Mouse (Mus musculus): ENCODE data around the gene Hyal3. TPM values are rescaled to one million over a fixed set of nuclear protein-coding genes. Genes with fewer than 3 reads are reported as not detected.
A peak's percentile ranks its signal among the peaks of the same experiment; 100 is the strongest.
"Not testable (repeated sequence)": the region's sequence is repeated elsewhere in the genome, so short reads cannot be mapped to it uniquely, and the experiment has no call there.

Gene Hyal3
- polyA plus RNA-seq, 1 experiment from 2014 or later: 0.89 TPM

DNA sequence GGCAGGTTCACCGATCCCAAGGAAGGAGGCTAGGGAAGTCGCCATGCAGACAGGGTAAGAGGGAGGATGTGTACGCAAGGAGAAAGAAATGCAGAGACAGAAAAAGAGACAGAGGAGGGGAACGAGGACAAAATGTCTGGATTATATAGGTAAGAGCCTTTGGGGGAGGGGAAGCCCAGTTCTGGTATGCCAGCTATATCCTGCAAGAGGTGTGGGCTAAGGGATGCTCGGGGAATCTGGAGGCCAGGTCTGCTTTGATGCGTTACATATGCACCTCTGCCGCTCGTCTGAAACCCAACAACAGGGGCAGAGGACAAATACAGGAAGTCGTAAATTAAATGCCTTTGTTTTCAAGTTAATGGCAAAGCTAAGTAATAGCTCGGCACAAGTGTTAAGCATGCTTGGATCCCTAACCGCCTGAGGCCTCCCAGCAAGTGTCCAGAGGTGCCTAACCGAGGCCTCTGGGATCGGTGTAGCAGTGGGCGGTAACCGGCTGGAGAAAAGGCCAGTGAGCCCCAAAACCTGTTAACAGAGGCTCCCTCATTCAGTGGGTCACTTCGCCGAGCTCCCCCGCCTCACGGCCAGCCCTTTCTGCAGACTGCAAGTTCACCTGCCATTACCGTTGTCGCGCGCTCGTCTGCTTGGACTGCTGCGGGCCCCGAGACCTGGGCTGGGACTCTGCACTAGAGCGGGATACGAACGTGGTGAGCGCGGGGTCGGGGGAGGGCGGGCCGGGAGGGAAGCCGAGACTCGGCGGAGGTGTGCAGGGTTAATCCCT, 26.9 kb upstream of the Hyal3 start:
- peak overlapping the region; percentile 92 for H3K4me2 ChIP-seq (ENCODE audit: low read length)
- ATAC-seq (ENCODE audit: low FRiP score, low TSS enrichment): peak; percentile 76; the same call in 1 of the 2 replicates
- H3K36me3 ChIP-seq (ENCODE audit: control insufficient read depth, insufficient read depth, low read length): peaks cover 20% of the 10 kb centered on the region
- H3K4me1 ChIP-seq (ENCODE audit: control insufficient read depth, insufficient read depth, low read length): peaks cover 26% of the 10 kb centered on the region
- no peak for DNase-seq
- H3K27ac ChIP-seq (replicated peaks; ENCODE audit: low read depth, low read length): peak overlapping the region; percentile 88
- no peaks in the 10 kb centered on the region for H3K9me3 ChIP-seq (ENCODE audit: control insufficient read depth, low read length)
- H3K9ac ChIP-seq (replicated peaks; ENCODE audit: low read length): peak overlapping the region; percentile 76
- H3K4me3 ChIP-seq (replicated peaks; ENCODE audit: low read depth, low read length): peak overlapping the region; percentile 73
- WGBS: 8% methylated on average over 37 of the region's 37 CpGs
- peaks cover 30% of the 10 kb centered on the region for H3K27me3 ChIP-seq (ENCODE audit: control insufficient read depth, insufficient read depth, low read length)

DNA sequence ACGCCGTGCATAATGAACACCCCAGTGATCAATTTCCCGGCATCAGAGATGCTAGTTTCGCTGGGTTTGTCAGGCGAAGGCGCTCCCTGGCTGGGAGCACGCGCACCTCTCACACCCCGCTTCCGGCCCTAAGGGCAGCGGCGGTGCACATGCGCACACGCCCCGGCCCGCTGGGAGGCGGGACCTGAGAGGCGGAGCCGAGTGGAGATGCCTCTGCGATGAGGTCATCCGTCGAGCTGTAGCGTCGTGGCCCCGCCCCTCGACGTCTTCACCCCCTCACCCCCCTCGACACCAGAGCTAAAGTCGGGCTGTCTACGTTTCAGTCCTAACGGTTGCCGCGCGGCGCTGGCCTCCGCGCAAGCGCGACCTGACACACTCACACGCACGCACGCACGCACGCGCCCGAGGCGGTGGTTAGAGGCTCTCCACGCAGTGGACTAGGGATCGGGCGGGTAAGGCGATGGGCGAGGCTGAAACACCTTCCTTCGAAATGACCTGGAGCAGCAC, 26.2 kb upstream of the Hyal3 start:
- Histone ChIP-seq H3K27ac (replicated peaks; ENCODE audit: low read depth, low read length) (peak overlapping the region; percentile 88), H3K4me3 (replicated peaks; ENCODE audit: low read depth, low read length) (peak overlapping the region; percentile 73), H3K9me3 (ENCODE audit: control insufficient read depth, low read length) (no peaks in the 10 kb centered on the region), H3K9ac (replicated peaks; ENCODE audit: low read length) (peak overlapping the region; percentile 76), H3K27me3 (ENCODE audit: control insufficient read depth, insufficient read depth, low read length) (peaks cover 30% of the 10 kb centered on the region), H3K4me1 (ENCODE audit: control insufficient read depth, insufficient read depth, low read length) (peaks cover 26% of the 10 kb centered on the region), H3K36me3 (ENCODE audit: control insufficient read depth, insufficient read depth, low read length) (peaks cover 27% of the 10 kb centered on the region), H3K4me2 (ENCODE audit: low read length) (peak overlapping the region; percentile 92)
- DNase-seq (peak; percentile 100), ATAC-seq (ENCODE audit: low FRiP score, low TSS enrichment) (peak; percentile 94)
- WGBS: under 1% methylated on average over 53 of the region's 53 CpGs

DNA sequence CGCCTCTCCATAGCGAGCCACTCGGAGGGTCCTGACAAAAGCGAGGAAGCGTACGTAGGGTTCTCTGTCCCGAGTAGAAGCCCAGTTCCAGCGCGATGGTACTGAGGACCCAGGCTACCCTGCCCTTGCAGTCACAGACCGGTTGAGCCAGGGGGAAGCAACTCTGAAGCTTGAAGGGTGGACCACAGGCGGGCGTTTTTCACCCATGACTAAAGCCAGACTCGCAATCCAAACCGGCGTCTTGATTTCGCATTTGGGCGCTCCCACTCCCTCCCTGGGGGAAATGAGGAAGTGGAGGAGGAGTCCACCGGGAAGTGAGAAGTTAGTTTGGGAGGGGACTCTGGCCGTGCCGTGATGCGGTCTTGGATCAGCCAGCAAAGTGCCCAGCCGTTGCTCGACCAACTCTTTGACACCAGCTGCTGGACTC, 25.6 kb upstream of the Hyal3 start:
- H3K9me3 ChIP-seq (ENCODE audit: control insufficient read depth, low read length): no peaks in the 10 kb centered on the region
- peaks cover 30% of the 10 kb centered on the region for H3K27me3 ChIP-seq (ENCODE audit: control insufficient read depth, insufficient read depth, low read length)
- WGBS: under 1% methylated on average over 23 of the region's 23 CpGs
- peak overlapping the region; percentile 92 for H3K4me2 ChIP-seq (ENCODE audit: low read length)
- no peak for ATAC-seq (ENCODE audit: low FRiP score, low TSS enrichment)
- H3K4me1 ChIP-seq (ENCODE audit: control insufficient read depth, insufficient read depth, low read length): peaks cover 26% of the 10 kb centered on the region
- peaks cover 33% of the 10 kb centered on the region for H3K36me3 ChIP-seq (ENCODE audit: control insufficient read depth, insufficient read depth, low read length)
- H3K27ac ChIP-seq (replicated peaks; ENCODE audit: low read depth, low read length): peak overlapping the region; percentile 88
- H3K9ac ChIP-seq (replicated peaks; ENCODE audit: low read length): peak overlapping the region; percentile 76
- peak overlapping the region; percentile 73 for H3K4me3 ChIP-seq (replicated peaks; ENCODE audit: low read depth, low read length)
- DNase-seq: peak; percentile 54

DNA sequence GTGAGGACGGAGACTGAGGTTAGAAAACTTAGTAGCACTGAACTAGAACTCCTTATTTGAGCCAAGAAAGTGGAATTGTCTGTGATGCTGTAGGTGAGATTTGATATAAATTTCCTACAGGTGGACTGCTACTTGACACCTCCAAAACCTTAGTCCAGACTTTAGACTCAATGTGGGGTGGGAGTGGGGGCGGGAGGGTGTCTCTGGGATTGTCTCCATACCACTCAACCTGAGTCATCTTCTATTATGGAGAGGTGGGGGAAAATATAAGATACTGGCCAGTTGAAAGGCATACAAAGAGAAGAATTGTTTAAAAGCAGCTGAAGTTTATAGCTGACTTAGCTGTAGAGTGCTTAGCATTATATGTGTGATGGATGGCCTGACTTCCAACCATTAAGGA, 24.9 kb upstream of the Hyal3 start:
- Histone ChIP-seq H3K4me3 (replicated peaks; ENCODE audit: low read depth, low read length) (peak overlapping the region; percentile 73), H3K9me3 (ENCODE audit: control insufficient read depth, low read length) (no peaks in the 10 kb centered on the region), H3K27ac (replicated peaks; ENCODE audit: low read depth, low read length) (no peak overlapping the region), H3K4me2 (ENCODE audit: low read length) (peak overlapping the region; percentile 92), H3K36me3 (ENCODE audit: control insufficient read depth, insufficient read depth, low read length) (peaks cover 40% of the 10 kb centered on the region), H3K9ac (replicated peaks; ENCODE audit: low read length) (peak overlapping the region; percentile 76; the same call in 1 of the 2 replicates), H3K4me1 (ENCODE audit: control insufficient read depth, insufficient read depth, low read length) (peaks cover 26% of the 10 kb centered on the region), H3K27me3 (ENCODE audit: control insufficient read depth, insufficient read depth, low read length) (peaks cover 23% of the 10 kb centered on the region)
- 48% methylated on average over 2 of the region's 2 CpGs for WGBS
- ATAC-seq (ENCODE audit: low FRiP score, low TSS enrichment): no peak
- DNase-seq: no peak

DNA sequence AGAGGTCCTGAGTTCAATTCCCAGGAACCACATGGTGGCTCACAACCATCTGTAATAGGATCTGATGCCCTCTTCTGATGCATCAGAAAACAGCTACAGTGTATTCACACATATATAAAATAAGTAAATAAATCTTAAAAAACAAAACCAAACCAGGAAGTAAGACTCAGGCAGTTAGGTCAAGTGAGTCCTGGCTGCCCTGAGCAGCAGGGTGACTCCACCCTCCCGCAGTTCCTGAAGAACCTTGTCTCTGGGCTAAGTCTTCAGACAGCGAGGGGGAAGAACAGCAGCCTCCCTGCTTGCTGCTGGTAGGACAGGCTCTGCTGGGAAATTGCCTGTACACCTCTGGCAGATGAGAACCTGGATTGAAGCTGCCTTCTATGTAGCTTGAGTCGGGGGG, 24.3 kb upstream of the Hyal3 start:
- Histone ChIP-seq H3K9ac (replicated peaks; ENCODE audit: low read length) (peak overlapping the region; percentile 76; the same call in 1 of the 2 replicates), H3K27ac (replicated peaks; ENCODE audit: low read depth, low read length) (no peak overlapping the region), H3K9me3 (ENCODE audit: control insufficient read depth, low read length) (no peaks in the 10 kb centered on the region), H3K27me3 (ENCODE audit: control insufficient read depth, insufficient read depth, low read length) (peaks cover 17% of the 10 kb centered on the region), H3K4me1 (ENCODE audit: control insufficient read depth, insufficient read depth, low read length) (peaks cover 23% of the 10 kb centered on the region), H3K4me2 (ENCODE audit: low read length) (peak overlapping the region; percentile 92), H3K4me3 (replicated peaks; ENCODE audit: low read depth, low read length) (0 out of 2 replicates have a peak overlapping the region, but pooled peaks have one; percentile 73), H3K36me3 (ENCODE audit: control insufficient read depth, insufficient read depth, low read length) (peaks cover 46% of the 10 kb centered on the region)
- WGBS: 83% methylated on average over 3 of the region's 3 CpGs
- no peak for ATAC-seq (ENCODE audit: low FRiP score, low TSS enrichment)
- DNase-seq: no peak

DNA sequence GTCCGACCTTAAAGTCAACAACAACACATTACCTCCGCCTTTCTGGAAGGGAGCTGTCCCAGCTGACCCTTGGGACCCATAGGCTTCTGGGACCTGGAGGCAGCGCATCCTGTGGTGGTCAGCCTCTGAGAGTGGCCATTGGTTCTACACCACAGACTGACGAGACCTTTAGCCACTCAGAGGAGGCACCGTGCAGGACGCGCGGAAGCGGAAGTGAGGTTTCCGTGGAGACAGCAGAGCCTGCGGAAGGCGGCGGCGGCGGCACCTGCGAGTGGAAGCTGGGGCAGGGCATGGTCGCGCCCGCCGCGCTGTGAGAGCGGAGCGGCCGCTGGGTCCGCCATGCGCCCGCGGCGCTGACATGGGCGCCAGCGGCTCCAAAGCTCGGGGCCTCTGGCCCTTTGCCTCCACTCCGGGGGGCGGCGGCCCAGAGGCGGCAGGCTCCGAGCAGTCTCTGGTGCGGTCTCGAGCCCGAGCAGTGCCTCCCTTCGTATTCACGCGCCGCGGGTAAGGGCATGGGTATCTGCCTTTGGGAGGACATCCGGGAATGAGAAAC, 17.5 kb upstream of the Hyal3 start, which contains the start of gene Tusc2:
TSS of gene Tusc2 (plus strand) at position 227 of the 553 bp plus-strand sequence.
- under 1% methylated on average over 46 of the region's 46 CpGs for WGBS
- peaks cover 19% of the 10 kb centered on the region for H3K4me1 ChIP-seq (ENCODE audit: control insufficient read depth, insufficient read depth, low read length)
- H3K4me2 ChIP-seq (ENCODE audit: low read length): peak within 1 kb of the TSS; percentile 71
- H3K36me3 ChIP-seq (ENCODE audit: control insufficient read depth, insufficient read depth, low read length): peaks cover 68% of the 10 kb centered on the region
- ATAC-seq (ENCODE audit: low FRiP score, low TSS enrichment): peak; percentile 96
- peak; percentile 95 for DNase-seq
- H3K9ac ChIP-seq (replicated peaks; ENCODE audit: low read length): peak within 1 kb of the TSS; percentile 77
- H3K9me3 ChIP-seq (ENCODE audit: control insufficient read depth, low read length): no peaks in the 10 kb centered on the region
- H3K4me3 ChIP-seq (replicated peaks; ENCODE audit: low read depth, low read length): peak within 1 kb of the TSS; percentile 78
- H3K27me3 ChIP-seq (ENCODE audit: control insufficient read depth, insufficient read depth, low read length): no peaks in the 10 kb centered on the region
- peak within 1 kb of the TSS; percentile 62 for H3K27ac ChIP-seq (replicated peaks; ENCODE audit: low read depth, low read length)

DNA sequence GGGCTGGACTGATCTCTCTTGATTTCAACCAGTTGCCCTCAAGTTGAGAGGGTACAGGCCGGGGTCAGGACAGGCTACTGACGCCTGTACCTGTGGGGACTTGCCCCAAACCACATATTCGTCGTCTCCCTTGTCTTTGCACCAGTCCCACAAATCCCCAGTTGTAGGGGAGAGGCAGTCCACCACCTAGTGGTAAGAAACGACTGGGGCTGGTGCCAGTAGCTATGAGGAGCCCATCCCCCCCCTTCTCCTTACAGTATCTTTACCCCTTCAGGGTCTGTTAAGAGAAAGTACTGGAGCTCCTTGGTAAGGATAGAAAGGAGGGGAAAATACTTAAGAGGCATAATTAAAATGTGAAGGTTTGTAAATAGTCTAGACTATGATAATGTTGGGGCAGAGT, 15.1 kb upstream of the Hyal3 start:
- not testable (repeated sequence) for ATAC-seq (ENCODE audit: low FRiP score, low TSS enrichment); H3K4me3 ChIP-seq (replicated peaks; ENCODE audit: low read depth, low read length); H3K27me3 ChIP-seq (ENCODE audit: control insufficient read depth, insufficient read depth, low read length); H3K27ac ChIP-seq (replicated peaks; ENCODE audit: low read depth, low read length); DNase-seq; H3K4me2 ChIP-seq (ENCODE audit: low read length); H3K9ac ChIP-seq (replicated peaks; ENCODE audit: low read length); H3K9me3 ChIP-seq (ENCODE audit: control insufficient read depth, low read length)
- 45% methylated on average over 5 of the region's 5 CpGs for WGBS
- Histone ChIP-seq H3K36me3 (ENCODE audit: control insufficient read depth, insufficient read depth, low read length) (peaks cover 46% of the 10 kb centered on the region), H3K4me1 (ENCODE audit: control insufficient read depth, insufficient read depth, low read length) (peaks cover 31% of the 10 kb centered on the region)

DNA sequence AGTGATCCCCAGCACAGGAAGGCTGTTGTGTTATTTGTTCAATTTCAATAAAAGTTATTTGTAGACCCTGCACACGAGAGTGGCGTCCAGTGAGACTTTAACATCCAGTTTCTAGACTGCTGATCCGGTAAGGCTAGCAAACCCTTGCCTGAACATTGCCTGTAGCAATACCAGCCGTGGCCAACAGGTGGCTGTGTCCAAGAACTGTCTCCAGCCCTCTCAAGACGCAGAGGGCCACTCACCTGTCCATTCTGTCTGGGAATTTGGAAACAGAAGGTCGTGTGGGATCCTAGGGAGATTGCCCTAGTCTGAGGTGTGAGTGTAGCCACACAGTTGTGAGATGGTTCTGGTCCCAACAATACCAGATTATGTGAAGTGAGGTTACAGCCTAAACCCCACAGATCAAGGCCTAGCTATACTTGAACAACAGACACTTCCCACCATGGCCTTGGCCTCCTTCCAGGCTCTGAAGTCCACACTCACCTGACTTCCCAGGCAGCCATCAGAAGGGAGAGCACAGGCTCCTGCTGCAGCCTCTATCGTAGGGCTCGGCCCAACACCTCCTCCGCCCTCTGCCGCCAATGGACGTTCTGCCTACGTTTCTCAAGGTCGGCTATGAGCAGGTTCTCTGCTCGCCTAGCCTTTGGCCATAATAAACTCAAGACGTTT, 14.4 kb upstream of the Hyal3 start:
- no peak overlapping the region for H3K9ac ChIP-seq (replicated peaks; ENCODE audit: low read length)
- H3K36me3 ChIP-seq (ENCODE audit: control insufficient read depth, insufficient read depth, low read length): peaks cover 46% of the 10 kb centered on the region
- peak; percentile 84 for DNase-seq
- H3K4me2 ChIP-seq (ENCODE audit: low read length): peak overlapping the region; percentile 17; the same call in 1 of the 2 replicates
- 0 out of 2 replicates have a peak overlapping the region, but pooled peaks have one; percentile 2 for H3K4me3 ChIP-seq (replicated peaks; ENCODE audit: low read depth, low read length)
- no peaks in the 10 kb centered on the region for H3K27me3 ChIP-seq (ENCODE audit: control insufficient read depth, insufficient read depth, low read length)
- no peak overlapping the region for H3K27ac ChIP-seq (replicated peaks; ENCODE audit: low read depth, low read length)
- ATAC-seq (ENCODE audit: low FRiP score, low TSS enrichment): no peak
- WGBS: 63% methylated on average over 15 of the region's 15 CpGs
- H3K9me3 ChIP-seq (ENCODE audit: control insufficient read depth, low read length): no peaks in the 10 kb centered on the region
- H3K4me1 ChIP-seq (ENCODE audit: control insufficient read depth, insufficient read depth, low read length): peaks cover 37% of the 10 kb centered on the region
